ENCODE assay signal across 21 mouse cellular contexts in genomic region chr1:59102071-59102470, GRCm38 (mm10). TPM values are rescaled to one million over a fixed set of nuclear protein-coding genes. Genes with fewer than 3 reads are reported as not detected.
DNase-seq lines count a peak whose midpoint lies in the region; ATAC-seq lines count a peak whose summit lies in the region.
"Had no signal": no experiment of that assay in that cellular context is flagged by ENCODE, and none has a peak within 500 bp of the region (broad histone marks: within the 10 kb centered on the region; RNA-seq: fewer than 3 reads in every experiment).

No protein-coding gene starts in this region.

- no peak overlapping the region for H3K4me2 ChIP-seq in liver, embryonic 12.5 days
- H3K4me2 ChIP-seq in liver, embryonic 15.5 days: no peak overlapping the region
- no peak overlapping the region for H3K4me2 ChIP-seq in forebrain, embryonic 13.5 days
- H3K4me2 ChIP-seq: embryonic facial prominence, embryonic 13.5 days; forebrain, embryonic 12.5 days; heart, embryonic 11.5 days; heart, embryonic 15.5 days had no signal

- WGBS in liver, embryonic 12.5 days (ENCODE audit: insufficient replicate concordance): 73% methylated on average over 6 of the region's 6 CpGs
- 73% methylated on average over 6 of the region's 6 CpGs for WGBS in liver, embryonic 15.5 days (ENCODE audit: insufficient replicate concordance)
- WGBS in forebrain, embryonic 13.5 days: 96% methylated on average over 6 of the region's 6 CpGs

- ATAC-seq in liver, embryonic 12.5 days: no peak
- peak; percentile 37; the same call in 1 of the 2 replicates for ATAC-seq in liver, embryonic 15.5 days (ENCODE audit: insufficient read depth)
- no peak for ATAC-seq in forebrain, embryonic 13.5 days
- ATAC-seq: forebrain, postnatal 0 days had no signal

- no peak overlapping the region for H3K27ac ChIP-seq in liver, embryonic 12.5 days
- H3K27ac ChIP-seq in liver, embryonic 15.5 days (replicated peaks): no peak overlapping the region
- H3K27ac ChIP-seq in forebrain, embryonic 13.5 days: no peak overlapping the region
- H3K27ac ChIP-seq: embryonic facial prominence, embryonic 13.5 days; forebrain, embryonic 12.5 days; heart, adult 2 months; heart, embryonic 15.5 days had no signal

- H3K4me1 ChIP-seq in liver, embryonic 12.5 days: no peaks in the 10 kb centered on the region
- H3K4me1 ChIP-seq in liver, embryonic 15.5 days (replicated peaks): no peaks in the 10 kb centered on the region
- H3K4me1 ChIP-seq in forebrain, embryonic 13.5 days: no peaks in the 10 kb centered on the region
- H3K4me1 ChIP-seq: embryonic facial prominence, embryonic 13.5 days; forebrain, embryonic 12.5 days; heart, embryonic 15.5 days had no signal

- no peaks in the 10 kb centered on the region for H3K9me3 ChIP-seq in liver, embryonic 12.5 days (replicated peaks)
- no peaks in the 10 kb centered on the region for H3K9me3 ChIP-seq in liver, embryonic 15.5 days (replicated peaks)
- no peaks in the 10 kb centered on the region for H3K9me3 ChIP-seq in forebrain, embryonic 13.5 days (replicated peaks)
- H3K9me3 ChIP-seq: embryonic facial prominence, embryonic 13.5 days; forebrain, embryonic 12.5 days; heart, embryonic 15.5 days had no signal

- H3K27me3 ChIP-seq in liver, embryonic 12.5 days (replicated peaks): no peaks in the 10 kb centered on the region
- H3K27me3 ChIP-seq in liver, embryonic 15.5 days: no peaks in the 10 kb centered on the region
- no peaks in the 10 kb centered on the region for H3K27me3 ChIP-seq in forebrain, embryonic 13.5 days
- H3K27me3 ChIP-seq: embryonic facial prominence, embryonic 13.5 days; forebrain, embryonic 12.5 days; heart, embryonic 15.5 days had no signal

- H3K36me3 ChIP-seq in liver, embryonic 12.5 days: peaks cover 12% of the 10 kb centered on the region
- H3K36me3 ChIP-seq in liver, embryonic 15.5 days (replicated peaks): no peaks in the 10 kb centered on the region
- peaks cover 49% of the 10 kb centered on the region for H3K36me3 ChIP-seq in forebrain, embryonic 13.5 days (ENCODE audit: poor library complexity, severe bottlenecking)
- H3K36me3 ChIP-seq: heart, embryonic 15.5 days had no signal

- H3K4me3 ChIP-seq in liver, embryonic 12.5 days: no peak overlapping the region
- no peak overlapping the region for H3K4me3 ChIP-seq in liver, embryonic 15.5 days (replicated peaks)
- no peak overlapping the region for H3K4me3 ChIP-seq in forebrain, embryonic 13.5 days
- H3K4me3 ChIP-seq: embryonic facial prominence, embryonic 13.5 days; forebrain, embryonic 12.5 days; heart, adult 2 months; heart, embryonic 15.5 days had no signal

- no peak overlapping the region for H3K9ac ChIP-seq in liver, embryonic 12.5 days
- no peak overlapping the region for H3K9ac ChIP-seq in liver, embryonic 15.5 days
- H3K9ac ChIP-seq in forebrain, embryonic 13.5 days: no peak overlapping the region
- H3K9ac ChIP-seq: embryonic facial prominence, embryonic 13.5 days; forebrain, embryonic 12.5 days; forebrain, postnatal 0 days; heart, embryonic 15.5 days had no signal

- peak; percentile 37 for DNase-seq in kidney, adult 18-20 months
- DNase-seq in kidney, postnatal 10 days: no peak
- DNase-seq in liver: peak; percentile 5
- no peak for DNase-seq in cerebellum, adult 9-11 months
- DNase-seq: adrenal gland, postnatal 10 days; cerebellum, adult 11 months; cerebellum, adult 8-10 months; cerebellum, postnatal 25 days; forebrain, postnatal 0 days; gastrocnemius, postnatal 14 days; heart, adult 2 months; heart, postnatal 14 days had no signal

RNA-seq across cellular contexts. Expression of gene C2cd6, which starts 7.4 kb away (rescaled TPM):
- polyA plus RNA-seq in liver, embryonic 12.5 days (2016; fragmentation: Nextera tagmentation; extraction: Ambion mirVana): not detected in 2 replicates
- polyA plus RNA-seq in liver, embryonic 15.5 days (2015; fragmentation: Nextera tagmentation; extraction: Ambion mirVana): not detected in 2 replicates
- polyA plus RNA-seq in forebrain, embryonic 13.5 days (2015; fragmentation: Nextera tagmentation; extraction: Ambion mirVana): not detected in 2 replicates
- polyA plus RNA-seq: C2C12; cortical plate, adult 2 months; embryonic facial prominence, embryonic 13.5 days; forebrain, postnatal 0 days; heart, adult 2 months; heart, embryonic 11.5 days; heart, embryonic 15.5 days had no signal

RNA-seq across cellular contexts. Expression of gene Tmem237, which starts 18.1 kb away (rescaled TPM):
- 10.4 and 11.5 TPM in 2 replicates for polyA plus RNA-seq in liver, embryonic 12.5 days (2016; fragmentation: Nextera tagmentation; extraction: Ambion mirVana)
- polyA plus RNA-seq in liver, embryonic 15.5 days (2015; fragmentation: Nextera tagmentation; extraction: Ambion mirVana): 5.2 and 5.8 TPM in 2 replicates
- polyA plus RNA-seq in forebrain, embryonic 13.5 days (2015; fragmentation: Nextera tagmentation; extraction: Ambion mirVana): 50.1 and 53.3 TPM in 2 replicates

Comparison
In these comparisons a context has a peak if more than half of its experiments do, and no peak if none do; other contexts are left out.
1. DNase-seq: peak in kidney, adult 18-20 months (single experiment) and liver (single experiment); none in kidney, postnatal 10 days (single experiment) and cerebellum, adult 9-11 months (single experiment).